Mouse (Mus musculus): ENCODE results near the gene Exoc8.

Exoc8 gene

GRCm38 (mm10) chr8:124853511-124853910 lies 44.0 kb downstream of the Exoc8 start:
- peak; percentile 69 for DNase-seq (ENCODE audit: low spot score)

- DNase-seq (ENCODE audit: low spot score), result no peak
Observed at GRCm38 (mm10) chr8:124845573-124845972, 51.9 kb downstream of the Exoc8 start.

- peak; percentile 95 for DNase-seq (ENCODE audit: low spot score)
Observed at GRCm38 (mm10) chr8:124845131-124845530, 52.4 kb downstream of the Exoc8 start.

Data from adipocyte (in vitro differentiated cells).